Mouse (Mus musculus): ENCODE results near the gene Acap1. TPM values are rescaled to one million over a fixed set of nuclear protein-coding genes. Genes with fewer than 3 reads are reported as not detected.

Gene Acap1
- polyA plus RNA-seq, 1 experiment from 2014 or later: 8.7 TPM

DNA sequence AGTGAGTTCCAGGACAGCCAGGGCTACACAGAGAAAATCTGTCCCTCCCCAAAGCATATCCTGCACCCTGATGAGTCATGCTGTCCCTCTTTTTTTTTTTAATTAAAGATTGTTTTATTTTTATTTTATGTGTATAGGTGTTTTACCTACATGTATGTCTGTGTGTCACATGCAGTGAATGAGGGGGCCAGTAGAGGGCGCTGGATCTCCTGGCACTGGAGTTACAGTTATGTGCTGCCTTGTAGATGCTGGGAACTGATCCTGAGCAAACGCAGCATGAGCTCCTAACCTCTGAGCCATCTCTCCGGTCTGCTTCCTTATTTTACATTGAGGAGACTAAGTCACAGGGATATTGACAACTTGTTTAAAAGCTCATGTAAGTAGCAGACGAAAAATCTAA is 12.3 kb downstream of the Acap1 start:
- peaks cover 54% of the 10 kb centered on the region for H3K4me1 ChIP-seq (replicated peaks; ENCODE audit: control insufficient read depth, insufficient read depth, low read length)
- DNase-seq (ENCODE audit: low spot score): no peak
- WGBS: 61% methylated on average over 4 of the region's 4 CpGs

GRCm38 (mm10) chr11:69881787-69882670 is 13.3 kb downstream of the Acap1 start:
- peaks cover 53% of the 10 kb centered on the region for H3K4me1 ChIP-seq (replicated peaks; ENCODE audit: control insufficient read depth, insufficient read depth, low read length)
- WGBS: 69% methylated on average over 21 of the region's 21 CpGs

More for the DNA sequence above, 12.3 kb downstream of the Acap1 start:
- ATAC-seq (replicated peaks; ENCODE audit: low FRiP score): no peak
- Histone ChIP-seq H3K4me2 (no peak overlapping the region), H3K9ac (ENCODE audit: low read depth, low read length) (no peak overlapping the region), H3K27me3 (replicated peaks; ENCODE audit: control insufficient read depth, insufficient read depth, low read length) (no peaks in the 10 kb centered on the region), H3K27ac (ENCODE audit: low read depth, low read length) (no peak overlapping the region), H3K9me3 (ENCODE audit: control insufficient read depth, low read length) (no peaks in the 10 kb centered on the region), H3K4me3 (ENCODE audit: low read depth, low read length) (no peak overlapping the region), H3K36me3 (ENCODE audit: control insufficient read depth, insufficient read depth, low read length) (no peaks in the 10 kb centered on the region)

DNA sequence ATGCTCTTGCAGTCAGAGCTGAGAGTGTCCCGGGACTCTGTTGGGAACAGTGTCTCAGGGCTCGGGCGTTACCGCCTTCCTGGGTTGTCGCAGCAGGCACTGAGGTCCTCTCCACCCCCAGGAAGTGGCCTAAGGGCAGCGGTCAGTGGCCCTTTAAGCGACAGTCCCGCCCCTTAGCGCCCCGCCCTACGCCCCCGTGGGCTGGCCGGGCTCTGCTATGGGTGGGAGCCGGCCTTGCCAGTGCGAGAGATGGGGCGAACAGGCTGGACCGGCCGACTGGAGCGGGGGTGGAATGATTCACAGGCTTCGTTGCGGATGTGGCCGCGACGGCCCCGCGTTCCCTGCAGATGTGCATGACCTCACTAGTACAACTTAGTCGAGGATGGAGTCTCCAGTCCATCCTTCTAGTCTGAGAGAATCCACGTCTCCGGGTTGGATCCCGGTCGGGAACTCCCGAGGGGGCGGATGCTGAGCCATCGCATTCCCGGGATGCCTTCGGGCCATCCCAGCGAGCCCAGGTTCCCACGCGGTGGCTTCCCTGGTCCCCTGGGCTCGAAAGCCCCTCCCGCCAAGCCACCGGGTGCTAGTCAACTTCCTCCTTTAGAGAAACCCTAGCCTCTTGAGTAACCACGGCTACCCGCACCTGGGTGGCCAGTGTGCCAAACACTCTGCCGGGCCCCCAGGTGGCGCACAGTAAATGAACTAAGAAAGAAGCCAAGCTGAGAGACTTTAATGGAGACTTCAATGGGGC is 14.3 kb downstream of the Acap1 start, which contains the start of gene Kctd11:
TSS of gene Kctd11 (minus strand) at position 554 of the 751 bp plus-strand sequence.
- peak within 1 kb of the TSS; percentile 63 for H3K4me3 ChIP-seq (ENCODE audit: low read depth, low read length)
- no peaks in the 10 kb centered on the region for H3K27me3 ChIP-seq (replicated peaks; ENCODE audit: control insufficient read depth, insufficient read depth, low read length)
- H3K9me3 ChIP-seq (ENCODE audit: control insufficient read depth, low read length): no peaks in the 10 kb centered on the region
- H3K4me2 ChIP-seq: peak within 1 kb of the TSS; percentile 99
- DNase-seq (ENCODE audit: low spot score) (peak; percentile 73), ATAC-seq (replicated peaks; ENCODE audit: low FRiP score) (peak; percentile 73)
- no peaks in the 10 kb centered on the region for H3K36me3 ChIP-seq (ENCODE audit: control insufficient read depth, insufficient read depth, low read length)
- H3K4me1 ChIP-seq (replicated peaks; ENCODE audit: control insufficient read depth, insufficient read depth, low read length): peaks cover 53% of the 10 kb centered on the region
- H3K27ac ChIP-seq (ENCODE audit: low read depth, low read length): peak within 1 kb of the TSS; percentile 92
- under 1% methylated on average over 46 of the region's 46 CpGs for WGBS
- H3K9ac ChIP-seq (ENCODE audit: low read depth, low read length): peak within 1 kb of the TSS; percentile 80

More at GRCm38 (mm10) chr11:69881787-69882670, 13.3 kb downstream of the Acap1 start:
- DNase-seq (ENCODE audit: low spot score) (no peak), ATAC-seq (replicated peaks; ENCODE audit: low FRiP score) (no peak)
- Histone ChIP-seq H3K36me3 (ENCODE audit: control insufficient read depth, insufficient read depth, low read length) (no peaks in the 10 kb centered on the region), H3K9ac (ENCODE audit: low read depth, low read length) (peak overlapping the region; percentile 80), H3K4me2 (peak overlapping the region; percentile 99), H3K27ac (ENCODE audit: low read depth, low read length) (peak overlapping the region; percentile 57; the same call in 1 of the 2 replicates), H3K4me3 (ENCODE audit: low read depth, low read length) (peak overlapping the region; percentile 63), H3K27me3 (replicated peaks; ENCODE audit: control insufficient read depth, insufficient read depth, low read length) (no peaks in the 10 kb centered on the region), H3K9me3 (ENCODE audit: control insufficient read depth, low read length) (no peaks in the 10 kb centered on the region)

GRCm38 (mm10) chr11:69880506-69880852 is 14.9 kb downstream of the Acap1 start:
- H3K27ac ChIP-seq (ENCODE audit: low read depth, low read length): peak overlapping the region; percentile 92
- peak; percentile 85 for DNase-seq (ENCODE audit: low spot score)
- under 1% methylated on average over 18 of the region's 18 CpGs for WGBS
- no peaks in the 10 kb centered on the region for H3K9me3 ChIP-seq (ENCODE audit: control insufficient read depth, low read length)
- peak overlapping the region; percentile 63 for H3K4me3 ChIP-seq (ENCODE audit: low read depth, low read length)
- no peaks in the 10 kb centered on the region for H3K27me3 ChIP-seq (replicated peaks; ENCODE audit: control insufficient read depth, insufficient read depth, low read length)
- H3K4me2 ChIP-seq: peak overlapping the region; percentile 99
- no peaks in the 10 kb centered on the region for H3K36me3 ChIP-seq (ENCODE audit: control insufficient read depth, insufficient read depth, low read length)
- H3K9ac ChIP-seq (ENCODE audit: low read depth, low read length): peak overlapping the region; percentile 80
- H3K4me1 ChIP-seq (replicated peaks; ENCODE audit: control insufficient read depth, insufficient read depth, low read length): peaks cover 57% of the 10 kb centered on the region
- peak; percentile 46 for ATAC-seq (replicated peaks; ENCODE audit: low FRiP score)

DNA sequence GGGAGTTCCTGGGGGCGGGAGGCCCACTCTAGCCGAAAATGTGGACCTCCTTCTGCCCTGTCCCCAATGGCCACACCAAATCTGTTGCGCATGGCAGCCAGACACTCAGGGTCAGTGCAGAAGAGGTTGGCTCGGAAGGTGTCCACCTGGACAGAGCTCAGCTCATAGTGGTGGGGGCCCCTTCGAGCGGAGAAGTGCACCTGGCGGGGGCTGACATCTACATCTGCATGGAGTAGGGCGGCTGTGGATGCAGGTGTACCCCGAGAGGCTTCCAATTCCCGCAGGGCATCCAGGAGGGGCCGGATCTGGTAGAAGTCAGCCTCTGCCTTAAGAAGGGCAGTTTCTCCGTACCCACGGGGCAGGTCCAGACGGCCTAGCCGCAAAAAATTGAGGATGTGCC is 15.6 kb downstream of the Acap1 start:
- peak overlapping the region; percentile 92 for H3K27ac ChIP-seq (ENCODE audit: low read depth, low read length)
- DNase-seq (ENCODE audit: low spot score) (no peak), ATAC-seq (replicated peaks; ENCODE audit: low FRiP score) (no peak)
- H3K36me3 ChIP-seq (ENCODE audit: control insufficient read depth, insufficient read depth, low read length): no peaks in the 10 kb centered on the region
- peak overlapping the region; percentile 63 for H3K4me3 ChIP-seq (ENCODE audit: low read depth, low read length)
- H3K4me2 ChIP-seq: peak overlapping the region; percentile 99
- WGBS: 61% methylated on average over 15 of the region's 15 CpGs
- H3K4me1 ChIP-seq (replicated peaks; ENCODE audit: control insufficient read depth, insufficient read depth, low read length): peaks cover 57% of the 10 kb centered on the region
- peak overlapping the region; percentile 80 for H3K9ac ChIP-seq (ENCODE audit: low read depth, low read length)
- H3K9me3 ChIP-seq (ENCODE audit: control insufficient read depth, low read length): no peaks in the 10 kb centered on the region
- no peaks in the 10 kb centered on the region for H3K27me3 ChIP-seq (replicated peaks; ENCODE audit: control insufficient read depth, insufficient read depth, low read length)

GRCm38 (mm10) chr11:69878952-69879351 is 16.4 kb downstream of the Acap1 start:
- H3K4me1 ChIP-seq (replicated peaks; ENCODE audit: control insufficient read depth, insufficient read depth, low read length): peaks cover 57% of the 10 kb centered on the region
- H3K4me2 ChIP-seq: peak overlapping the region; percentile 99
- no peaks in the 10 kb centered on the region for H3K9me3 ChIP-seq (ENCODE audit: control insufficient read depth, low read length)
- peak; percentile 79 for ATAC-seq (replicated peaks; ENCODE audit: low FRiP score)
- H3K36me3 ChIP-seq (ENCODE audit: control insufficient read depth, insufficient read depth, low read length): no peaks in the 10 kb centered on the region
- peak overlapping the region; percentile 15 for H3K9ac ChIP-seq (ENCODE audit: low read depth, low read length)
- peak overlapping the region; percentile 63 for H3K4me3 ChIP-seq (ENCODE audit: low read depth, low read length)
- 50% methylated on average over 6 of the region's 6 CpGs for WGBS
- DNase-seq (ENCODE audit: low spot score): no peak
- H3K27ac ChIP-seq (ENCODE audit: low read depth, low read length): peak overlapping the region; percentile 92
- no peaks in the 10 kb centered on the region for H3K27me3 ChIP-seq (replicated peaks; ENCODE audit: control insufficient read depth, insufficient read depth, low read length)

GRCm38 (mm10) chr11:69878399-69878798 is 16.9 kb downstream of the Acap1 start:
- DNase-seq (ENCODE audit: low spot score) (no peak), ATAC-seq (replicated peaks; ENCODE audit: low FRiP score) (no peak)
- peak overlapping the region; percentile 63; the same call in 1 of the 2 replicates for H3K4me3 ChIP-seq (ENCODE audit: low read depth, low read length)
- H3K9me3 ChIP-seq (ENCODE audit: control insufficient read depth, low read length): no peaks in the 10 kb centered on the region
- no peaks in the 10 kb centered on the region for H3K36me3 ChIP-seq (ENCODE audit: control insufficient read depth, insufficient read depth, low read length)
- H3K9ac ChIP-seq (ENCODE audit: low read depth, low read length): peak overlapping the region; percentile 25; the same call in 1 of the 2 replicates
- H3K27me3 ChIP-seq (replicated peaks; ENCODE audit: control insufficient read depth, insufficient read depth, low read length): no peaks in the 10 kb centered on the region
- peaks cover 57% of the 10 kb centered on the region for H3K4me1 ChIP-seq (replicated peaks; ENCODE audit: control insufficient read depth, insufficient read depth, low read length)
- H3K27ac ChIP-seq (ENCODE audit: low read depth, low read length): peak overlapping the region; percentile 92
- H3K4me2 ChIP-seq: peak overlapping the region; percentile 99
- 84% methylated on average over 3 of the region's 3 CpGs for WGBS

DNA sequence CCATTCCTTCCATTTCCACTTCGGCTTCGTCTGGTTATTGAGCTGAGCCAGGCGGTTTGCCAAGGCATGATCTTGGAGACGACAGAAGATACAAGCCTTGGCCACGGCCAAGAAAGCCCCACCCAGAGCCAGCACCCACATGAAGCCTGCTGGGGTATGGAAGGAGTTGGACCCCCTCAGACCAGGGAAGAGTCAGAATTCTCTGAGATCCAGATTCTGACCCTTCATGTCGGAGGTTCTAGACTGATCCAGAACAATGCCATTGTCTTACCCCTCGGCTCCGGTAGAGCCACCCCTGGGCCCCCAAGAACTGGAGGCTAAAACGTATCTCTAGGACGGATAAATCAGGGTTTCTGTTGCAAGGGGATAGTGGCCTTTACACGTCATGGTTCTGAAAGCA is 17.5 kb downstream of the Acap1 start, which contains the start of gene Tmem95:
TSS of gene Tmem95 (minus strand) at position 141 of the 400 bp plus-strand sequence.
- DNase-seq (ENCODE audit: low spot score) (no peak), ATAC-seq (replicated peaks; ENCODE audit: low FRiP score) (no peak)
- peak within 1 kb of the TSS; percentile 92 for H3K27ac ChIP-seq (ENCODE audit: low read depth, low read length)
- peak within 1 kb of the TSS; percentile 25; the same call in 1 of the 2 replicates for H3K9ac ChIP-seq (ENCODE audit: low read depth, low read length)
- H3K4me2 ChIP-seq: peak within 1 kb of the TSS; percentile 99
- no peaks in the 10 kb centered on the region for H3K27me3 ChIP-seq (replicated peaks; ENCODE audit: control insufficient read depth, insufficient read depth, low read length)
- peak within 1 kb of the TSS; percentile 63 for H3K4me3 ChIP-seq (ENCODE audit: low read depth, low read length)
- no peaks in the 10 kb centered on the region for H3K9me3 ChIP-seq (ENCODE audit: control insufficient read depth, low read length)
- H3K4me1 ChIP-seq (replicated peaks; ENCODE audit: control insufficient read depth, insufficient read depth, low read length): peaks cover 57% of the 10 kb centered on the region
- 89% methylated on average over 11 of the region's 11 CpGs for WGBS
- no peaks in the 10 kb centered on the region for H3K36me3 ChIP-seq (ENCODE audit: control insufficient read depth, insufficient read depth, low read length)

Data from liver, embryonic 11.5 days (tissue).